Mouse (Mus musculus) forebrain, embryonic 13.5 days (tissue): Measurements from ENCODE around the gene Coro7. TPM values are rescaled to one million over a fixed set of nuclear protein-coding genes. Genes with fewer than 3 reads are reported as not detected.

Experiments
- ATAC-seq: fragments of 200-750 bp; cut with Nextera tagmentation; 2 replicates; pipeline ENCODE4 v1.8.0; 2017
- H3K27ac ChIP-seq: fragments of 300-500 bp; sonication (generic); 2 replicates; pipeline ENCODE4 v1.5.1; 2015; ENCODE audit warnings: inconsistent platforms, mild to moderate bottlenecking, moderate library complexity
- H3K27me3 ChIP-seq: fragments of 300-500 bp; sonication (generic); 2 replicates; pipeline ENCODE4 v1.6.1; 2015; ENCODE audit warnings: mild to moderate bottlenecking, inconsistent platforms
- H3K36me3 ChIP-seq: fragments of 300-500 bp; sonication (generic); 2 replicates; pipeline ENCODE4 v1.6.1; 2015; ENCODE audit warnings: mild to moderate bottlenecking, inconsistent platforms; ENCODE audit not compliant: poor library complexity, severe bottlenecking
- H3K4me1 ChIP-seq: fragments of 300-500 bp; sonication (generic); 2 replicates; pipeline ENCODE4 v1.6.1; 2015; ENCODE audit warnings: inconsistent platforms
- H3K4me2 ChIP-seq: fragments of 300-500 bp; sonication (generic); 2 replicates; pipeline ENCODE4 v1.6.1; 2015; ENCODE audit warnings: inconsistent platforms, mild to moderate bottlenecking, moderate library complexity
- H3K4me3 ChIP-seq: fragments of 300-500 bp; sonication (generic); 2 replicates; pipeline ENCODE4 v1.5.1; 2015; ENCODE audit warnings: mild to moderate bottlenecking, inconsistent platforms
- H3K9ac ChIP-seq: fragments of 300-500 bp; sonication (generic); 2 replicates; pipeline ENCODE4 v1.6.1; 2015; ENCODE audit warnings: mild to moderate bottlenecking, inconsistent platforms
- H3K9me3 ChIP-seq: fragments of 300-500 bp; sonication (generic); replicated peaks from 2 replicates; pipeline ENCODE4 v1.6.1; 2016; ENCODE audit warnings: inconsistent platforms
- WGBS: fragments of 180-500 bp; shearing (Covaris S2); methylation state at CpG from one replicate; pipeline ENCODE4 v1.1.7; 2015; 5-methylcytosine and 5-hydroxymethylcytosine counted together
- polyA plus RNA-seq: library from polyadenylated mRNA; unstranded; fragments of >200 nt; fragmentation: Nextera tagmentation; extraction: Ambion mirVana; gene quantifications from 2 replicates; pipeline ENCODE4 v1.2.1, GENCODE M21; 2015

The Coro7 gene
- polyA plus RNA-seq, 1 experiment from 2014 or later = 20.1 TPM

DNA sequence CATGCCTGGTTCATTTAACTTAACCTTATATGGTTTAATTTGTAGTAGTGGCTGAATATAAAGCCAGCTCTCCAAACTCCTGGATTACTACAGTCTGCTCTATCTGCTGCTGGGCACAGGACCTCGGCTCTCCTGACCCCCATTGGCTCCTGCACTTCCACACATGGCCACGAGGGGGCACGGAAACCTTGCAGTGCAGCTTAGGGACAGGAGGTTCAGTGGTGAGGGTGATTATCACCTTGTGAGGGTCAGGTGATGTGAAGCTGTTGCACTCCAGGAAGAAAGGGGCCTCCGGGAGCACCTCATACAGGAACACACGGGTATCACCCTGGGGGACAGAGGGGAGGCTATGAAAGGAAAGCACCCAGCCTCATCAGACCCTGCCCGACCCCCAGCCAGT, 49.6 kb downstream of the Coro7 start:
- Histone ChIP-seq H3K36me3 (peaks cover 29% of the 10 kb centered on the region), H3K4me3 (no peak overlapping the region), H3K9ac (no peak overlapping the region), H3K27ac (no peak overlapping the region), H3K4me1 (0 out of 2 replicates have a peak, but pooled peaks cover 3% of the 10 kb centered on the region), H3K9me3 (no peaks in the 10 kb centered on the region), H3K4me2 (no peak overlapping the region), H3K27me3 (no peaks in the 10 kb centered on the region)
- 24% methylated on average over 6 of the region's 6 CpGs for WGBS
- peak; percentile 25 for ATAC-seq

DNA sequence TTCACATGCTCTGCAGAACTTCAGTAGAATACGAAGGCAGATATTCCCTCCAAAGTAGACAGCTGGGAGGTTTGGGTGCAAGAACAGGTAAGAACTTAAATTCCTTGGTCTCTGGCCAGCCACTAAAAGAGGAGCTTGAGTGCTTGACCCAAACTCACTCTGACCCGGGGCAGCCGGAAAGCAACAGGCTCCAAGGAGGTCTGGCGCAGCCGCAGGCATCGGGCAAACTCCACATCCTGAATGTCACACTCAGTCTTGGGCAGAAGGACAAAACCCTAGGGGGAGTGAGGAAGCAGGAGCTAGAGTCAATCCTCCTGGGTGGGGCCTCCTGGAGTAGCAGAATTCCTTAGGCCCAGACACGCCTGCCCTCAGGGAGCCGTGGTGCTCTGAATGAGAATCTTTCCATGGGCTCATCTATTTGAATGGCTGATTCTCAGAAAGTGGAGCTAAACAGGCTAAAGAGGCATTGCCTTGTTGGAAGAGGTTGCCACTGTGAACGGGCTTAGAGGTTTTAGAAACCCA, 50.6 kb downstream of the Coro7 start:
- H3K27ac ChIP-seq = no peak overlapping the region
- H3K4me1 ChIP-seq = peaks cover 6% of the 10 kb centered on the region
- no peaks in the 10 kb centered on the region for H3K27me3 ChIP-seq
- no peaks in the 10 kb centered on the region for H3K9me3 ChIP-seq
- no peak overlapping the region for H3K4me2 ChIP-seq
- H3K4me3 ChIP-seq = no peak overlapping the region
- 90% methylated on average over 9 of the region's 9 CpGs for WGBS
- H3K9ac ChIP-seq = no peak overlapping the region
- no peak for ATAC-seq
- H3K36me3 ChIP-seq = peaks cover 28% of the 10 kb centered on the region

DNA sequence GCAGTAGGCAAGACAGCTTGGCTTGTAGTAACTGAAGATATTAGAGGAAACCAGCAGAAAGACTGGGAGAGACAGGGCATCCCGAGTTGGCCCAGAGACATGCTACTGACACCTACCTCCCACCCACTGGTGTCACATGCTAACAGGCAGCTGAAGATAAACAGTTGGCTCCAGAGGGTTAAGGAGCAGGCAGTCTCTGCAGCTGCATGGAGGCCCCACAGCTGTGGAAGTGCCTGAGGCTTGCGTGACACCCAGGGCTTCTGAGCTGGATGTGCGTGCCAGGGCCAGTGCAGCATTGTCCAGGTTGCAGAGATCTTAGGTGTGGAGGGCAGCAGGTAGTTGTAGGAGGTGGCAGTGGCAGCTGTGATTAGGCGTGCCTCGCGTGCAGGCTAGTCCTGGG, 52.5 kb downstream of the Coro7 start:
- no peak overlapping the region for H3K9ac ChIP-seq
- H3K4me3 ChIP-seq = no peak overlapping the region
- ATAC-seq = no peak
- H3K4me2 ChIP-seq = no peak overlapping the region
- H3K27me3 ChIP-seq = no peaks in the 10 kb centered on the region
- H3K9me3 ChIP-seq = no peaks in the 10 kb centered on the region
- whole genome bisulfite sequencing = 93% methylated on average over 6 of the region's 6 CpGs
- H3K4me1 ChIP-seq = peaks cover 19% of the 10 kb centered on the region
- H3K36me3 ChIP-seq = peaks cover 17% of the 10 kb centered on the region; the same call in 1 of the 2 replicates
- H3K27ac ChIP-seq = no peak overlapping the region

DNA sequence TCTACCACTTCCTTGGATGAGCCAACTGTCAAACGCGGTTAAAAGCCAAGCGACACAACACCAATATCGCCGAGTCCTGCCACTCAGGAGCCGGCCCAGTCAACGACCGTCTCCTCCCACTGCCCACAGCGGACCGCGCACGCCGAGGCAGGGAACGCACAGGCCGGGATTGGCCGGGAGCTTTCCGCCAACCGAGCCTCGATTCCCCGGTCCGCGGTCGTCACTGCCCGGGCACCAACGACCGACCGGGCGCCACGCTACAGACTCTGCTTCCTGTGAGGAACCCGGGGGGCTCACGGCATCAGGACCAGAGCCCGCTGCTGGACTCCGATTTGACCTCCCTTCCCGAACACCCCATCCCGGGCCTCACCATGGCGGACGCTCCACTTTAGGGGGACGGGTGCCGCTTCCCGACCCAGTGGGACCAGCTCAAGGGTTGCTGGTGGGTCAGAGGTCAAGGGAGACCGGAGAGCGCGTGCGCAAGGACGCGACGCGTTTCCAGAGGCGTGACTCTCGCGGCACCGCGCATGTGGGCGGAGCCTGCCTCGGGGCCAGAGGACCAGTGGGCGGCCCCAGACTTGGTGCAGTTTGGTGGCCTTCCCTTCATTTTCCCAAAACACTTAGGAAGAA, 55.0 kb downstream of the Coro7 start, which contains the start of gene Pam16:
TSS of gene Pam16 (minus strand) at position 508 of the 630 bp plus-strand sequence.
- peak; percentile 87 for ATAC-seq
- peaks cover 25% of the 10 kb centered on the region; the same call in 1 of the 2 replicates for H3K36me3 ChIP-seq
- H3K4me1 ChIP-seq = peaks cover 19% of the 10 kb centered on the region
- no peaks in the 10 kb centered on the region for H3K9me3 ChIP-seq
- peak within 1 kb of the TSS; percentile 86 for H3K9ac ChIP-seq
- peak within 1 kb of the TSS; percentile 54 for H3K27ac ChIP-seq
- H3K27me3 ChIP-seq = no peaks in the 10 kb centered on the region
- H3K4me3 ChIP-seq = peak within 1 kb of the TSS; percentile 74
- WGBS = under 1% methylated on average over 56 of the region's 56 CpGs
- H3K4me2 ChIP-seq = peak within 1 kb of the TSS; percentile 79

DNA sequence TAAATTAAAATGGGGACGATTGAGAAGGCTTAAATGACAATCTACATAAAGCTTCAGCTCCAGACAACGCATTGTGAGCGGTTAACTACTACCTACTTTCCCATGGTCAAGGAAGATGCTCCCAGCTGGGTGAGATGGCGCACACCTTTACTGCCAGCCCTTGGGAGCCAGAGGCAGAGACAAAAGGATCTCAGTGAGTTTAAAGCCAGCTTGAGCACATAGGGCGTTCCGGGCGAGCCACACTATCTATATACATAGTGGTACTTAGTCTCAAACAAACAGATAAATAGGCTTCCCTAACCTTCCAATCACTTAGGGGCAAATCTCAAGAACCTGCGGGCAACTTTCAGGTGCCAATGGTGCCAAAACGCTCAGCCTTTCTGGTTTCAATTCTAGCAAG, 55.5 kb downstream of the Coro7 start:
- peak overlapping the region; percentile 79 for H3K4me2 ChIP-seq
- H3K4me3 ChIP-seq = peak overlapping the region; percentile 74
- 22% methylated on average over 9 of the region's 9 CpGs for WGBS
- H3K9me3 ChIP-seq = no peaks in the 10 kb centered on the region
- H3K36me3 ChIP-seq = peaks cover 28% of the 10 kb centered on the region
- H3K9ac ChIP-seq = peak overlapping the region; percentile 86
- H3K27me3 ChIP-seq = no peaks in the 10 kb centered on the region
- ATAC-seq = peak; percentile 11; the same call in 1 of the 2 replicates
- H3K4me1 ChIP-seq = peaks cover 19% of the 10 kb centered on the region
- peak overlapping the region; percentile 54 for H3K27ac ChIP-seq

DNA sequence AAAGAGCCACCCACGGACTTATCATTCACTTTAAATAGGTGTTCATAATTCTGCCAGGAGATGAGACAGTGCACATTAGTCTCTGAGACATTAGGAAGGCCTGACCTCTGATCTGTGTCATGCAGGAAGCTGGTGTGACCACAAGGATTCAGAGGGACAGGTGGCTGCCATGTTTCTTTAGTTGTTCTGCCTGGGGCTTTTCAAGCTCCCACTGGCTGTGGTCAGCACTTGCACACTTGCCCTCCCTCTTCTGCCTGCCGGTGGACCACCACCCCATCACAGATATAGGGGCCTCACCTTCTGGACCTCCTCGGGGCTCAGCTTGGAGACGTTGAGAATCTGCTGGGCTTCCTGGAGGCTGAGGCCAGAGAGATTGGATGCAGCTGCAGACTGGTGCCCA, 62.7 kb downstream of the Coro7 start:
- Histone ChIP-seq H3K9me3 (no peaks in the 10 kb centered on the region), H3K27me3 (no peaks in the 10 kb centered on the region), H3K4me2 (no peak overlapping the region), H3K27ac (no peak overlapping the region), H3K4me1 (no peaks in the 10 kb centered on the region), H3K4me3 (no peak overlapping the region), H3K9ac (no peak overlapping the region), H3K36me3 (peaks cover 80% of the 10 kb centered on the region)
- WGBS = 83% methylated on average over 4 of the region's 4 CpGs
- ATAC-seq = no peak

DNA sequence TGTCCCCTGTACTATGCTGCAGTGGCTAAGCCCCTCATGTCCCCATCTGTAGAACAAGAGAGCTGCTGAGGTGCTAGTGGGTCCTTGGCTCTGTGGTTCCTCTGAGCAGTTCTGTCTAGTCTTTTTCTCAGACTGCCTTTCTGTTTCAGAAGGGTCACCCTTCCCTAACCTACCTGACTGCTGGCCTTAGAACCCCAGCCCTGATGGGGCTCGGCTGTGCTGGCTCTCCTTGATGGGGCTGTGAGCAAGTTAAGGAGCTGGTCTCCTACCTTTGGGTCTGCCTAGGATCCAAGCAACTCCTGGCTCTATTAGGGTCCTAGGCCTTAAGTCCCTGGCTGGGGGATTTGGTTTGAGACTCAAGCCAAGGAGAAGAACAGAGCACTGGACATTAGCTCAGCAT, 64.3 kb downstream of the Coro7 start:
- Histone ChIP-seq H3K4me2 (no peak overlapping the region), H3K27ac (no peak overlapping the region), H3K9ac (no peak overlapping the region), H3K4me3 (no peak overlapping the region), H3K27me3 (no peaks in the 10 kb centered on the region), H3K4me1 (no peaks in the 10 kb centered on the region), H3K9me3 (no peaks in the 10 kb centered on the region), H3K36me3 (peaks cover 92% of the 10 kb centered on the region)
- WGBS = 96% methylated on average over 1 of the region's 1 CpGs
- no peak for ATAC-seq

DNA sequence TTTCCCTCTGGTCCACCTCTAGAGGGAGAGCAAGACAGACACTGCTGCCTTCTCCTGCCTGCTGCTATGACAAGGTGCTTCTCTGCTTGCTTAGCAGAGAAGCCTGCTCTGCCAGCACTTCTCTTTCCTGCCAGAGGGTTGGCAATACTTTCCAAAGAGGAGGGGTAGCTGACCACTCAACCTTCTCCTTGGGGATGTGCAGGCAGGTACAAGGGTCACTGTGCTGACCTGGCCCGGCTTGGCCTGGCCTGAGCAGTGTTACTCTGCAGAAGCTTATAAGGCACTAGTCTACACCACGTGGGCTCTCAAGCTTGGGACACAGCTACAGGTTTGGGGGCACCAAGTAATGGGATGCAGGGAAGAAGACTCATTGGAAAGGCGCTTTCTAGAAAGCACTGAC, 64.9 kb downstream of the Coro7 start:
- Histone ChIP-seq H3K27me3 (no peaks in the 10 kb centered on the region), H3K9me3 (no peaks in the 10 kb centered on the region), H3K36me3 (peaks cover 92% of the 10 kb centered on the region), H3K4me1 (no peaks in the 10 kb centered on the region), H3K4me2 (no peak overlapping the region), H3K9ac (no peak overlapping the region), H3K4me3 (no peak overlapping the region), H3K27ac (no peak overlapping the region)
- no peak for ATAC-seq
- WGBS = 90% methylated on average over 3 of the region's 3 CpGs

DNA sequence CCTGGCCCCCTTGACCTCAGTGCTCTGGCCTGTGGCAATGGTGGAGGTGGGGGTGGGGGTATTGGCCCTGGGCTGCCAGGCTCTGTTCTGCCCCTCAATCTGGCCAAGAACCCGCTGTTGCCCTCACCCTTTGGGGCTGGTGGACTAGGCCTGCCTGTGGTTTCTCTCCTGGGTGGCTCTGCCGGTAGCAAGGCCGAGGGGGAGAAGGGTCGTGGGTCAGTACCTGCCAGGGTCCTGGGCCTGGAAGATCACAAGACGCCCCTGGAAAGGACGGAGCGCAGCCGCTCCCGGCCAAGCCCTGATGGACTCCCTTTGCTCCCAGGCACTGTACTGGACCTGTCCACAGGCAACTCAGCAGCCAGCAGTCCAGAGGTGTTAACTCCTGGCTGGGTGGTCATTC, 65.8 kb downstream of the Coro7 start:
- Histone ChIP-seq H3K36me3 (peaks cover 93% of the 10 kb centered on the region), H3K4me2 (no peak overlapping the region), H3K27ac (no peak overlapping the region), H3K9ac (no peak overlapping the region), H3K27me3 (no peaks in the 10 kb centered on the region), H3K9me3 (no peaks in the 10 kb centered on the region), H3K4me1 (no peaks in the 10 kb centered on the region), H3K4me3 (no peak overlapping the region)
- WGBS = 96% methylated on average over 9 of the region's 9 CpGs
- ATAC-seq = no peak

DNA sequence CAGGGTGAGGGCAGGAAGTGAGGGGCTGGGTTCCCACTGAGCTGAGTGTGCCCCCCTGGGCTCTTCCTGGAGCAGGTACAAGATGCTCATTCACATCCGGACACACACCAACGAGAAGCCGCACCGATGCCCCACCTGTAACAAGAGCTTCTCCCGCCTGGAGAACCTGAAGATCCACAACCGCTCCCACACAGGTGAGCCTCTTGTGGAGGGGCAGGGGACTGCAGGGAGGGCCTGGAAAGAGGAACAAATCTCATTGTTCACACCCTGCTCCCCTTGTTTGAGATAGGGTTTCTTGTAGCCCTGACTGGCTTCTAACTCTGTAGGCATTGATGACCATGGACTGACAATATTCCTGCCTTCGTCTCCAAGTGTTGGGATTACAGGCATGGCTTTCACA, 67.9 kb downstream of the Coro7 start:
- Histone ChIP-seq H3K9me3 (no peaks in the 10 kb centered on the region), H3K36me3 (peaks cover 78% of the 10 kb centered on the region), H3K4me1 (peaks cover 10% of the 10 kb centered on the region), H3K4me2 (no peak overlapping the region), H3K27me3 (no peaks in the 10 kb centered on the region), H3K9ac (no peak overlapping the region), H3K4me3 (no peak overlapping the region), H3K27ac (no peak overlapping the region)
- ATAC-seq = no peak
- 93% methylated on average over 7 of the region's 7 CpGs for WGBS

DNA sequence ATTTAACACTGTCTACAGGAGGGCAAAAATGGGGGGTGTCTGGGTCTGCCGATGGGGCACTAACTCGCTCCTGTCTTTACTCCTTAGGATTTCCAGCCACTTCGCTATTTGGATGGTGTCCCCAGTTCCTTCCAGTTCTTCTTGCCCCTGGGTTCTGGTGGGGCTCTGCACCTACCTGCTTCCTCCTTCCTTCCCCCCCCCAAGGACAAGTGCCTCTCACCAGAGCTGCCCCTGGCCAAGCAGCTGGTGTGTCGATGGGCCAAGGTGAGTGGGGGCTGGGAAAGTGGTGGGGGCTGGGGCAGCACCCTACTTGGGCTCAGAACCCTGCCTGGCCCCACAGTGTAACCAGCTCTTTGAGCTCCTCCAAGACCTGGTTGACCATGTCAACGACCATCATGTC, 68.4 kb downstream of the Coro7 start:
- 94% methylated on average over 5 of the region's 5 CpGs for WGBS
- no peaks in the 10 kb centered on the region for H3K9me3 ChIP-seq
- H3K4me1 ChIP-seq = peaks cover 15% of the 10 kb centered on the region
- H3K27ac ChIP-seq = no peak overlapping the region
- H3K36me3 ChIP-seq = peaks cover 73% of the 10 kb centered on the region
- no peak for ATAC-seq
- H3K4me3 ChIP-seq = no peak overlapping the region
- no peak overlapping the region for H3K9ac ChIP-seq
- H3K27me3 ChIP-seq = no peaks in the 10 kb centered on the region
- no peak overlapping the region for H3K4me2 ChIP-seq

DNA sequence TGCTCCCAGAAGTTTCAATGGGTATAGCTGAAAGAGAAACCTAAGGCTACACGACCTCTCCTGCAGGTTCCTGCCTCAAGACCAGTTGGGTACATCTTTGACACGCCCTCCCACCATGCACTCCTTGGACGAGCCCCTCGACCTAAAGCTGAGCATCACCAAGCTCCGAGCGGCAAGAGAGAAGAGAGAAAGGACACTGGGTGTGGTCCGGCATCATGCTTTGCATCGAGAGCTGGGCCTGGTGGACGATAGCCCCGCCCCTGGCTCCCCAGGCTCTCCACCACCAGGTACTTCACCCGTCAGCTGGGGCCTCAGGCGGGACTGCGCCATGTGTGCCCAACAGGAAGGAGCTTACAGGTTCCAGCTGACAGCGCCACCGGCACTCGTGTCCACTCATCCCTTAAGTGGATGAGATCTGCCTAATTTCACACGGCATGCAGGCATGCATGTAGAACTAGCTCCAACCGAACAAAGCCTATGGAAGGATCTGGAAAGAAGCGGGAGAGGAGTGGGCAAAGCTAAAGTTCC, 71.0 kb downstream of the Coro7 start:
- Histone ChIP-seq H3K9me3 (no peaks in the 10 kb centered on the region), H3K9ac (no peak overlapping the region), H3K4me2 (no peak overlapping the region), H3K27ac (no peak overlapping the region), H3K4me3 (no peak overlapping the region), H3K36me3 (peaks cover 47% of the 10 kb centered on the region), H3K27me3 (no peaks in the 10 kb centered on the region), H3K4me1 (peaks cover 39% of the 10 kb centered on the region)
- no peak for ATAC-seq
- WGBS = 83% methylated on average over 19 of the region's 19 CpGs
